Mouse (Mus musculus) embryonic facial prominence, embryonic 10.5 days (tissue): ENCODE results near the gene Ddah2. TPM values are rescaled to one million over a fixed set of nuclear protein-coding genes. Genes with fewer than 3 reads are reported as not detected.

Experiments
- DNase-seq: peaks from one replicate; pipeline ENCODE4 v3.0.0-alpha.2; 2017; ENCODE audit warnings: low spot score
- H3K27ac ChIP-seq: fragments of 300-500 bp; sonication (generic); replicated peaks from 2 replicates; pipeline ENCODE4 v1.5.1; 2016; ENCODE audit warnings: mild to moderate bottlenecking
- H3K27me3 ChIP-seq: fragments of 300-500 bp; sonication (generic); replicated peaks from 2 replicates; pipeline ENCODE4 v1.6.1; 2016; ENCODE audit warnings: low read depth, mild to moderate bottlenecking; ENCODE audit not compliant: poor library complexity, severe bottlenecking
- H3K36me3 ChIP-seq: fragments of 300-500 bp; sonication (generic); replicated peaks from 2 replicates; pipeline ENCODE4 v1.6.1; 2016; ENCODE audit warnings: mild to moderate bottlenecking, moderate library complexity
- H3K4me1 ChIP-seq: fragments of 300-500 bp; sonication (generic); 2 replicates; pipeline ENCODE4 v1.6.1; 2016
- H3K4me3 ChIP-seq: fragments of 300-500 bp; sonication (generic); 2 replicates; pipeline ENCODE4 v1.5.1; 2016; ENCODE audit warnings: mild to moderate bottlenecking, moderate library complexity
- H3K9me3 ChIP-seq: fragments of 300-500 bp; sonication (generic); 2 replicates; pipeline ENCODE4 v1.6.1; 2016; ENCODE audit warnings: mild to moderate bottlenecking
- WGBS: fragments of 180-500 bp; shearing (Covaris S2); methylation state at CpG from one replicate; pipeline ENCODE4 v1.1.7; 2016; 5-methylcytosine and 5-hydroxymethylcytosine counted together
- polyA plus RNA-seq: library from polyadenylated mRNA; unstranded; fragments of >200 nt; fragmentation: Nextera tagmentation; extraction: Ambion mirVana; gene quantifications from 2 replicates; pipeline ENCODE4 v1.2.1, GENCODE M21; 2016

Gene Ddah2
- polyA plus RNA-seq, 1 experiment from 2014 or later = 503 TPM

- H3K4me1 ChIP-seq = peaks cover 81% of the 10 kb centered on the region
These were observed 10.5 kb upstream of the Ddah2 start for GRCm38 (mm10) chr17:35048149-35048931.

GRCm38 (mm10) chr17:35048932-35049440, 9.8 kb upstream of the Ddah2 start:
- Histone ChIP-seq H3K27me3 (peaks cover 7% of the 10 kb centered on the region; the same call in 1 of the 2 replicates), H3K4me1 (peaks cover 81% of the 10 kb centered on the region), H3K36me3 (peaks cover 22% of the 10 kb centered on the region), H3K4me3 (peak overlapping the region; percentile 83), H3K27ac (peak overlapping the region; percentile 97), H3K9me3 (no peaks in the 10 kb centered on the region)
- no peak for DNase-seq
- WGBS = 78% methylated on average over 5 of the region's 5 CpGs

More at GRCm38 (mm10) chr17:35048149-35048931, 10.5 kb upstream of the Ddah2 start:
- WGBS = 37% methylated on average over 11 of the region's 11 CpGs
- H3K27ac ChIP-seq = peak overlapping the region; percentile 96
- peaks cover 7% of the 10 kb centered on the region; the same call in 1 of the 2 replicates for H3K27me3 ChIP-seq
- no peaks in the 10 kb centered on the region for H3K9me3 ChIP-seq
- DNase-seq = no peak
- H3K4me3 ChIP-seq = peak overlapping the region; percentile 22; the same call in 1 of the 2 replicates
- peaks cover 16% of the 10 kb centered on the region for H3K36me3 ChIP-seq

- DNase-seq = peak; percentile 88
- peaks cover 79% of the 10 kb centered on the region for H3K4me1 ChIP-seq
- 2% methylated on average over 11 of the region's 11 CpGs for WGBS
These were observed 9.2 kb upstream of the Ddah2 start, which contains the start of gene Clic1 for GRCm38 (mm10) chr17:35049561-35050016. Clic1 (plus strand) TSS chr17:35049966.

GRCm38 (mm10) chr17:35050126-35050750, 8.6 kb upstream of the Ddah2 start:
- H3K4me3 ChIP-seq = peak overlapping the region; percentile 83
- 0 out of 2 replicates have a peak, but pooled peaks cover 3% of the 10 kb centered on the region for H3K27me3 ChIP-seq
- 1% methylated on average over 27 of the region's 27 CpGs for WGBS
- peaks cover 76% of the 10 kb centered on the region for H3K4me1 ChIP-seq
- H3K27ac ChIP-seq = peak overlapping the region; percentile 97
- peak; percentile 83 for DNase-seq
- H3K36me3 ChIP-seq = peaks cover 35% of the 10 kb centered on the region
- no peaks in the 10 kb centered on the region for H3K9me3 ChIP-seq

More at GRCm38 (mm10) chr17:35049561-35050016, 9.2 kb upstream of the Ddah2 start, which contains the start of gene Clic1:
- Histone ChIP-seq H3K27me3 (peaks cover 7% of the 10 kb centered on the region; the same call in 1 of the 2 replicates), H3K27ac (peak within 1 kb of the TSS; percentile 97), H3K36me3 (peaks cover 28% of the 10 kb centered on the region), H3K4me3 (peak within 1 kb of the TSS; percentile 83), H3K9me3 (no peaks in the 10 kb centered on the region)

- Histone ChIP-seq H3K36me3 (peaks cover 47% of the 10 kb centered on the region), H3K4me3 (peak overlapping the region; percentile 83), H3K9me3 (no peaks in the 10 kb centered on the region), H3K27me3 (no peaks in the 10 kb centered on the region), H3K27ac (peak overlapping the region; percentile 97), H3K4me1 (peaks cover 64% of the 10 kb centered on the region)
- peak; percentile 81 for DNase-seq
- 1% methylated on average over 21 of the region's 21 CpGs for WGBS
These were observed 7.4 kb upstream of the Ddah2 start for GRCm38 (mm10) chr17:35051156-35052086.

GRCm38 (mm10) chr17:35052271-35052798, 6.5 kb upstream of the Ddah2 start:
- DNase-seq = no peak
- H3K9me3 ChIP-seq = no peaks in the 10 kb centered on the region
- H3K27me3 ChIP-seq = no peaks in the 10 kb centered on the region
- WGBS = 80% methylated on average over 12 of the region's 12 CpGs
- peak overlapping the region; percentile 83 for H3K4me3 ChIP-seq
- H3K27ac ChIP-seq = peak overlapping the region; percentile 97
- H3K4me1 ChIP-seq = peaks cover 55% of the 10 kb centered on the region
- peaks cover 56% of the 10 kb centered on the region for H3K36me3 ChIP-seq

- DNase-seq = no peak
- 92% methylated on average over 7 of the region's 7 CpGs for WGBS
- Histone ChIP-seq H3K4me3 (no peak overlapping the region), H3K27ac (no peak overlapping the region), H3K9me3 (no peaks in the 10 kb centered on the region), H3K27me3 (no peaks in the 10 kb centered on the region), H3K4me1 (peaks cover 48% of the 10 kb centered on the region), H3K36me3 (peaks cover 77% of the 10 kb centered on the region)
These were observed 2.9 kb upstream of the Ddah2 start for GRCm38 (mm10) chr17:35055691-35056495.

GRCm38 (mm10) chr17:35057090-35057489, 1.7 kb upstream of the Ddah2 start:
- H3K27me3 ChIP-seq = no peaks in the 10 kb centered on the region
- WGBS = 82% methylated on average over 3 of the region's 3 CpGs
- no peak for DNase-seq
- H3K4me1 ChIP-seq = peaks cover 45% of the 10 kb centered on the region
- H3K4me3 ChIP-seq = 0 out of 2 replicates have a peak overlapping the region, but pooled peaks have one; percentile 1
- H3K9me3 ChIP-seq = no peaks in the 10 kb centered on the region
- no peak overlapping the region for H3K27ac ChIP-seq
- peaks cover 84% of the 10 kb centered on the region for H3K36me3 ChIP-seq

- Histone ChIP-seq H3K27ac (peak overlapping the region; percentile 98), H3K9me3 (no peaks in the 10 kb centered on the region), H3K4me1 (peaks cover 35% of the 10 kb centered on the region), H3K4me3 (peak overlapping the region; percentile 89), H3K27me3 (peaks cover 8% of the 10 kb centered on the region), H3K36me3 (peaks cover 83% of the 10 kb centered on the region)
- no peak for DNase-seq
- 70% methylated on average over 9 of the region's 9 CpGs for WGBS
These were observed 519 bp upstream of the Ddah2 start for GRCm38 (mm10) chr17:35058316-35058715.

- Histone ChIP-seq H3K4me1 (peaks cover 49% of the 10 kb centered on the region), H3K36me3 (peaks cover 71% of the 10 kb centered on the region), H3K4me3 (peak overlapping the region; percentile 89), H3K9me3 (no peaks in the 10 kb centered on the region), H3K27me3 (peaks cover 25% of the 10 kb centered on the region), H3K27ac (peak overlapping the region; percentile 98)
- 35% methylated on average over 14 of the region's 14 CpGs for WGBS
- no peak for DNase-seq
These were observed 1.2 kb downstream of the Ddah2 start for GRCm38 (mm10) chr17:35060071-35060470.
